Mouse (Mus musculus) forebrain, embryonic 15.5 days (tissue): ENCODE data around the gene Tmem129. TPM values are rescaled to one million over a fixed set of nuclear protein-coding genes. Genes with fewer than 3 reads are reported as not detected.

ENCODE experiments used
- ATAC-seq: fragments of 200-750 bp; cut with Nextera tagmentation; replicated peaks from 2 replicates; pipeline ENCODE4 v1.8.0; 2017; ENCODE audit warnings: mild to moderate bottlenecking, moderate TSS enrichment, moderate library complexity
- H3K27ac ChIP-seq: fragments of 300-500 bp; sonication (generic); replicated peaks from 2 replicates; pipeline ENCODE4 v1.5.1; 2015; ENCODE audit warnings: mild to moderate bottlenecking, inconsistent platforms
- H3K27me3 ChIP-seq: fragments of 300-500 bp; sonication (generic); 2 replicates; pipeline ENCODE4 v1.6.1; 2015; ENCODE audit warnings: inconsistent platforms
- H3K36me3 ChIP-seq: fragments of 300-500 bp; sonication (generic); 2 replicates; pipeline ENCODE4 v1.6.1; 2015; ENCODE audit warnings: mild to moderate bottlenecking, inconsistent platforms
- H3K4me1 ChIP-seq: fragments of 300-500 bp; sonication (generic); 2 replicates; pipeline ENCODE4 v1.6.1; 2015; ENCODE audit warnings: inconsistent platforms
- H3K4me2 ChIP-seq: fragments of 300-500 bp; sonication (generic); replicated peaks from 2 replicates; pipeline ENCODE4 v1.6.1; 2015; ENCODE audit warnings: mild to moderate bottlenecking, inconsistent platforms
- H3K4me3 ChIP-seq: fragments of 300-500 bp; sonication (generic); 2 replicates; pipeline ENCODE4 v1.5.1; 2015; ENCODE audit warnings: mild to moderate bottlenecking, inconsistent platforms
- H3K9ac ChIP-seq: fragments of 300-500 bp; sonication (generic); replicated peaks from 2 replicates; pipeline ENCODE4 v1.6.1; 2015; ENCODE audit warnings: mild to moderate bottlenecking, inconsistent platforms
- H3K9me3 ChIP-seq: fragments of 300-500 bp; sonication (generic); 2 replicates; pipeline ENCODE4 v1.6.1; 2016; ENCODE audit warnings: inconsistent platforms
- WGBS: fragments of 180-500 bp; shearing (Covaris S2); methylation state at CpG from one replicate; pipeline ENCODE4 v1.1.7; 2015; ENCODE audit warnings: mixed read lengths; 5-methylcytosine and 5-hydroxymethylcytosine counted together
- polyA plus RNA-seq: library from polyadenylated mRNA; unstranded; fragments of >200 nt; fragmentation: Nextera tagmentation; extraction: Ambion mirVana; gene quantifications from 2 replicates; pipeline ENCODE4 v1.2.1, GENCODE M21; 2015

Tmem129 gene
- polyA plus RNA-seq, 1 experiment from 2014 or later = 35.0 TPM

- ATAC-seq = no peak
- Histone ChIP-seq H3K27ac (no peak overlapping the region), H3K4me3 (no peak overlapping the region), H3K4me2 (no peak overlapping the region), H3K36me3 (peaks cover 14% of the 10 kb centered on the region), H3K4me1 (peaks cover 57% of the 10 kb centered on the region), H3K9me3 (no peaks in the 10 kb centered on the region), H3K27me3 (no peaks in the 10 kb centered on the region), H3K9ac (no peak overlapping the region)
- 94% methylated on average over 10 of the region's 10 CpGs for WGBS
These were observed 2.9 kb downstream of the Tmem129 start for GRCm38 (mm10) chr5:33655251-33655840.

DNA sequence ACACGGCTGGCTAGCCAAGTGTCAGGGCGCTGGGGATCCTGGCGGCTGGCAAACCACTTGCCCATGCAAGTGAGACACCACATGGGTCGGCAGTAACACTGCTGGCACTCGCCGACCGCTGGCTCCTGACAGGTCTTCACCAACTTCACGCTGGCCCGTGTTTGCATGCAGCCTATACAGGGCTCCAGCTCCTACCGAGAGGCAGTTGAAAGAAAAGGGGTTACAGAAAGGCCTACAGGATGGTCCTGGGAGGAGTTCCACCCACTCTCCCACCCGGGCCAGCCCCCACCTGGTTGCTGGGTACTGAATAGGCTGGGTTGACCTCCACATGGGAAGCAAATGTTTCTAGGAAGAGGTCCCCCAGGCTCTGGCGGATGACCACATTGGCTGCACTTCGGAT is 3.8 kb downstream of the Tmem129 start:
- WGBS = 93% methylated on average over 13 of the region's 13 CpGs
- H3K36me3 ChIP-seq = peaks cover 15% of the 10 kb centered on the region
- H3K4me2 ChIP-seq = no peak overlapping the region
- ATAC-seq = no peak
- H3K4me1 ChIP-seq = peaks cover 54% of the 10 kb centered on the region
- H3K9ac ChIP-seq = no peak overlapping the region
- H3K27me3 ChIP-seq = no peaks in the 10 kb centered on the region
- no peak overlapping the region for H3K27ac ChIP-seq
- H3K9me3 ChIP-seq = no peaks in the 10 kb centered on the region
- no peak overlapping the region for H3K4me3 ChIP-seq

DNA sequence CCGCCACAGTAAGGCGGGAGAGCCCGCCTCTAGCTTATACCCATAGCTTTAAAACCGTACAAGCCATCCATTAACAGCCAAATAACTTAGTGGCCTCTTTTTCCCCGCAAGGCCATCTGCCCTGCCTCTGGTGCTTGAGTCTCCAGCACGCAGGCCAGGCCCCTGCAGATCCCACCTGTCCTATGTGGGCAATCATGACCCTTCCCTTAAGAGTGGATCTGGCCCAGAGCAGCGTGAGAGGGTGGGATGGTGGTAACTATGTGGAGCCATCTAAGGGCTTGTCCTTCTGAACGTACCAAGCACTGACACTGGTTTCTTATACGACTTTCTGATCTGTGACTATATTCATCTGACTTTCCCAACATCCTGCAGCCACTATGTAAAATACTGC is 5.4 kb downstream of the Tmem129 start:
- ATAC-seq = peak; percentile 41
- H3K36me3 ChIP-seq = peaks cover 18% of the 10 kb centered on the region
- no peaks in the 10 kb centered on the region for H3K9me3 ChIP-seq
- H3K27ac ChIP-seq = peak overlapping the region; percentile 98
- peak overlapping the region; percentile 54 for H3K4me2 ChIP-seq
- H3K4me3 ChIP-seq = peak overlapping the region; percentile 90
- no peaks in the 10 kb centered on the region for H3K27me3 ChIP-seq
- H3K4me1 ChIP-seq = peaks cover 45% of the 10 kb centered on the region
- H3K9ac ChIP-seq = peak overlapping the region; percentile 83
- WGBS = 2% methylated on average over 9 of the region's 9 CpGs

- H3K27ac ChIP-seq = peak within 1 kb of the TSS; percentile 98
- peaks cover 25% of the 10 kb centered on the region for H3K36me3 ChIP-seq
- H3K9ac ChIP-seq = peak within 1 kb of the TSS; percentile 83
- under 1% methylated on average over 82 of the region's 82 CpGs for WGBS
- H3K4me3 ChIP-seq = peak within 1 kb of the TSS; percentile 90
- H3K27me3 ChIP-seq = no peaks in the 10 kb centered on the region
- H3K4me1 ChIP-seq = peaks cover 43% of the 10 kb centered on the region
- ATAC-seq = peak; percentile 97
- peak within 1 kb of the TSS; percentile 54 for H3K4me2 ChIP-seq
- H3K9me3 ChIP-seq = no peaks in the 10 kb centered on the region
These were observed 6.1 kb downstream of the Tmem129 start, which contains the start of gene Slbp for GRCm38 (mm10) chr5:33651921-33652782. Gene Slbp (minus strand): TSS chr5:33652574.

DNA sequence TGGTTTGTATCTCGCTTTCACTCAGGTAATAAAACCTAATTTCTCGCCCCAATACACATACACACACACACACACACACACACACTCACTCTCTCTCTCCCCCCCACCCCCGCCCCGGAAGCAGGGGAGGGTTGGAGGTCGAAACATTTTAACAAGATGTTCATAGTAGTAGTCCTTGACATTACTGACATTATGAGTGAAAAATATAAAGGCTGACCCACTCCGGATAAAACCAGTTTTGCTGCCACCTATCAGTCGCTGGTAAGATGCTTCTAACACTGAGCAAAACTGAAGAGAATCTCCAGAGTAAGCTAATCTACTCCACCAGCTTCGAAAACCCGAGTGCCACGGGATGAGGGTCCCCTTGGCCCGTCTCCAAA is 6.7 kb downstream of the Tmem129 start:
- Histone ChIP-seq H3K4me2 (peak overlapping the region; percentile 54), H3K4me1 (peaks cover 37% of the 10 kb centered on the region), H3K27ac (peak overlapping the region; percentile 98), H3K36me3 (peaks cover 25% of the 10 kb centered on the region), H3K9me3 (no peaks in the 10 kb centered on the region), H3K27me3 (no peaks in the 10 kb centered on the region), H3K9ac (peak overlapping the region; percentile 83), H3K4me3 (peak overlapping the region; percentile 90)
- ATAC-seq = peak; percentile 1; the same call in 1 of the 2 replicates
- WGBS = 0% methylated on average over 11 of the region's 11 CpGs

GRCm38 (mm10) chr5:33651017-33651416 is 7.2 kb downstream of the Tmem129 start:
- 0 out of 2 replicates have a peak overlapping the region, but pooled peaks have one; percentile 98 for H3K27ac ChIP-seq
- no peaks in the 10 kb centered on the region for H3K27me3 ChIP-seq
- no peak for ATAC-seq
- no peaks in the 10 kb centered on the region for H3K9me3 ChIP-seq
- peak overlapping the region; percentile 54 for H3K4me2 ChIP-seq
- peak overlapping the region; percentile 83 for H3K9ac ChIP-seq
- peaks cover 31% of the 10 kb centered on the region for H3K4me1 ChIP-seq
- 14% methylated on average over 2 of the region's 2 CpGs for WGBS
- peak overlapping the region; percentile 90 for H3K4me3 ChIP-seq
- peaks cover 31% of the 10 kb centered on the region for H3K36me3 ChIP-seq

DNA sequence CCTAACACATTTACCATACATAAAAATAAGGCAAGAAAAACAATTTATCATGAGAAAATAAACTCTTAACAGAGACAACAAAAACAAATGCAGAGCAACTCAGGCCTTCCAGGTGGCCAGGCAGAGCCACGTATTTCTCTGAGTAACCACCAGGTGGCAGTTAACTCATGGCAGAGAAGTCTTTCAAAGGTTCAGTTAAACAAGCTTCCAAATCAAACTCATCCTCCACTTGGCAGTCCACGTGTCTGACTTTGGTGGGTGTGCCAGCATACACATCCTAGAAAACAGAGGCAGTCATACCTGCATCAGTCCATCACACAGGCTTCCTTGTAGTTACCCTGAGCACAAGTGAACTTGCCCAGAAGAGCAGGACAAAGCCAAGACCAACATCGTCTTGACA is 17.6 kb downstream of the Tmem129 start:
- H3K9me3 ChIP-seq = no peaks in the 10 kb centered on the region
- peaks cover 43% of the 10 kb centered on the region for H3K36me3 ChIP-seq
- no peak overlapping the region for H3K4me2 ChIP-seq
- H3K27ac ChIP-seq = no peak overlapping the region
- WGBS = 39% methylated on average over 3 of the region's 3 CpGs
- no peak for ATAC-seq
- H3K27me3 ChIP-seq = no peaks in the 10 kb centered on the region
- no peaks in the 10 kb centered on the region for H3K4me1 ChIP-seq
- H3K4me3 ChIP-seq = no peak overlapping the region
- H3K9ac ChIP-seq = no peak overlapping the region

- no peak overlapping the region for H3K27ac ChIP-seq
- H3K4me2 ChIP-seq = no peak overlapping the region
- H3K27me3 ChIP-seq = no peaks in the 10 kb centered on the region
- no peak overlapping the region for H3K4me3 ChIP-seq
- H3K36me3 ChIP-seq = peaks cover 30% of the 10 kb centered on the region
- H3K9me3 ChIP-seq = no peaks in the 10 kb centered on the region
- H3K4me1 ChIP-seq = no peaks in the 10 kb centered on the region
- ATAC-seq = no peak
- no peak overlapping the region for H3K9ac ChIP-seq
- 63% methylated on average over 4 of the region's 4 CpGs for WGBS
These were observed 19.4 kb downstream of the Tmem129 start for GRCm38 (mm10) chr5:33638826-33639225.

DNA sequence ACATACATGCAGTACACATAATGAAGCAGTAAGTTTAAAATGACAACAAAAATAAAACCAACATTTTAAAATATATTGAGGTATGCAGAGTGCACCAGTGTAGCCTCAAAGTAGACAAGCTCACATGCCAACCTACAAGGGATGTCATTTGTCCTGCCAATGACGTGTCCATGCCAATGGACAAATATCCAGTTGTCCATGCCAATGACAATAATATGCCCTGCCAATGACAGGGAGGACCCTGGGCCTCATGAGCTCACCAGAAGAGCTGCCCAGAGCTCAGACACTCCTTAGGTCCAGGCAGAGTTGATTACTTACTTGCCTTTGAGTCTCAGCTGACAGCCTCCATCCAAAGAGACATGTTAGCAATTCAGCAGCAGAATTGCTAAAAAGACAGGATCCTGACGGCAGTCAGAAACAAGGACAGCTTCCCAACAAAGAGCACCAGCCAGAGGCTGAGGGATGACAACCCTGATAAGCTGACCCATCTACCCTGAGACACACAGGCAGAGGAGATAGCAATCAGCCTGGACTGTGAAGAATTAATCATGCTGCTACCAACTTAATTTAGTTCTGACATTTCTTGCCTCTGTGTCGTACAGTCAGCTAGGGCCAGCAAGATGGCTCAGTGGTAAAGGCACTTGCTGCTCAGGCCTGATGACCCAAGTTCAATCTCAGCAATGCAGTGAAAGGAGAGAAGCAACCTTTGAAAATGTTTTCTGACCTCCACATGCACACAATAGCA is 20.4 kb downstream of the Tmem129 start:
- Histone ChIP-seq H3K9ac (no peak overlapping the region), H3K36me3 (peaks cover 20% of the 10 kb centered on the region), H3K27me3 (no peaks in the 10 kb centered on the region), H3K27ac (no peak overlapping the region), H3K4me3 (no peak overlapping the region), H3K9me3 (no peaks in the 10 kb centered on the region), H3K4me1 (no peaks in the 10 kb centered on the region), H3K4me2 (no peak overlapping the region)
- no peak for ATAC-seq
- 77% methylated on average over 3 of the region's 3 CpGs for WGBS

DNA sequence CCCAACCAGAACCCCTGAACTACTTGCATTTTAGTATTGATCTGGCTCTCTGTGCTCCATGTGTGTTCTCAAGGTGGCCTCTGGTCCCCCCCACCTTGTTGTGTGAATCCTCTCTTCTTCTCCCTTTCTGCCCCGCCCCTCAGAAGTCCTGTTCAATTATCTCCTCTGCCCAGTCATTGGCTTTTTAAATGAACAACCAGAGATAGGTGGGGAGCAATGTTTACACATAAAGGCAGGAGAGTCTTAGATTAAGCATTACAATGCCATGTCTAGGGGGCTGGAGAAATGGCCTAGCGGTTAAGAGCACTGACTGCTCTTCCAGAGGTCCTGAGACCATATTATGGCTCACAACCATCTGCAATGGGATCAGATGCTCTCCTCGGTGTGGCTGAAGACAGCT is 22.9 kb downstream of the Tmem129 start:
- Histone ChIP-seq H3K36me3 (peaks cover 4% of the 10 kb centered on the region), H3K9me3 (no peaks in the 10 kb centered on the region), H3K4me2 (no peak overlapping the region), H3K27ac (no peak overlapping the region), H3K9ac (no peak overlapping the region), H3K4me3 (no peak overlapping the region), H3K4me1 (peaks cover 3% of the 10 kb centered on the region), H3K27me3 (no peaks in the 10 kb centered on the region)
- ATAC-seq = no peak
- 95% methylated on average over 3 of the region's 3 CpGs for WGBS

GRCm38 (mm10) chr5:33632526-33632925 is 25.7 kb downstream of the Tmem129 start:
- H3K4me1 ChIP-seq = peaks cover 20% of the 10 kb centered on the region
- no peak overlapping the region for H3K27ac ChIP-seq
- no peak overlapping the region for H3K4me3 ChIP-seq
- no peaks in the 10 kb centered on the region for H3K9me3 ChIP-seq
- H3K27me3 ChIP-seq = no peaks in the 10 kb centered on the region
- no peak overlapping the region for H3K4me2 ChIP-seq
- H3K9ac ChIP-seq = no peak overlapping the region
- ATAC-seq = no peak
- WGBS = 85% methylated on average over 1 of the region's 1 CpGs
- no peaks in the 10 kb centered on the region for H3K36me3 ChIP-seq

DNA sequence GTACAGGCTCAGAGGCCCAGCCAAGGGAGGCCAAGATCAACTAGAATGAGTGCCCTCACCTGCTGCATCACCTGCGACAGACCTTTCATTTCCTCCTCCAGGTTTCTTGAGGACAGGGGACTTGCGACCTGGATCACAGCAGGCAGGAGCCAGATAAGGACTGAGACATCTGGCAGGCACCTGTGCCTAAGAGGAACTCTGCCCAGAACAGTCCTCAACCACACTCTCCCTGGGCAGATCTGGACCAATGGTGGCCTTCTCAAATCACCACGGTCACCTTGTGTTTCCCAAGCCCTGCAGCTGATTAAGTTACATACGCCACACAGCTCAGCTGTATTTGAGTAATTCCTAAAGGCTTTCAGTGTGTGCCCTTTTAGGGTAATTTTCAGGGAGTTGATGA is 27.6 kb downstream of the Tmem129 start:
- peak overlapping the region; percentile 56; the same call in 1 of the 2 replicates for H3K9ac ChIP-seq
- no peaks in the 10 kb centered on the region for H3K36me3 ChIP-seq

More for the DNA sequence above, 27.6 kb downstream of the Tmem129 start:
- WGBS = 76% methylated on average over 4 of the region's 4 CpGs
- ATAC-seq = no peak
- Histone ChIP-seq H3K9me3 (no peaks in the 10 kb centered on the region), H3K4me2 (peak overlapping the region; percentile 57), H3K27me3 (no peaks in the 10 kb centered on the region), H3K4me1 (peaks cover 20% of the 10 kb centered on the region), H3K27ac (no peak overlapping the region), H3K4me3 (peak overlapping the region; percentile 85)
